Mouse (Mus musculus): ENCODE measurements around the gene Bcl2l11. TPM values are rescaled to one million over a fixed set of nuclear protein-coding genes. Genes with fewer than 3 reads are reported as not detected.

Bcl2l11 gene
- polyA plus RNA-seq, 1 experiment = 5.1 TPM

DNA sequence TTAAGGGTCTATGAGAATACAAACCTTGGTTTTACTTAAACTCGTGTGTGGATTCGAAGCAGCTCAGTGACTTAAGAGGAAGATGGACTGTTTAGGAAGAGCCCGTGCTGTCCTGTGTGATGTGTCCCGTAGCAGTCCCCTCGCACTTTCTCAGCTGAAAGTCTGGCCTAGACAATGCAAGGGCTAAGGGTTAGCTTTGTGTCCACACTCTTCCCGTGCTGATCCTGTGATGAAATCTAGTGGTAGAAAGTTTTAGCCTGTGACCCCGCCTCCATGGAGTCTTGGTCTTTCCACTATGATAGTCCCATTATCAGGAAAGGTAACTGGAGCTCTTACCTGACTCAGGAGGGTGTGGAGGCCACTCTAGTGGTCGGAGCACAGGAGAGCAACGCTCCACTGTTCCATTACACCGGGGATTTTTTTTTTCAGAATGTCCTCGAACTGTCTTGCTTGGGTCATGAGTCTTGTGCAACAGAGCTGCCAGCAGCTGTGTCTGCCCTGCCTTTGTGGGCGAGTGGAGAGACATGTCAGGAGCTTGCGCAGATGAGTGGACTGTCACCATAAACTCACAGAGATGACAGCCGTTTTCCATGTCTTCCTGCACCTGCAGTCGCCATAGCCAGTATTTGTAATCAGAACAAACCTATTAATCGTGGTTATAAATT is 11.1 kb downstream of the Bcl2l11 start:
- 80% methylated on average over 16 of the region's 16 CpGs for WGBS
- DNase-seq (ENCODE audit: low read depth, low spot score) = no peak

DNA sequence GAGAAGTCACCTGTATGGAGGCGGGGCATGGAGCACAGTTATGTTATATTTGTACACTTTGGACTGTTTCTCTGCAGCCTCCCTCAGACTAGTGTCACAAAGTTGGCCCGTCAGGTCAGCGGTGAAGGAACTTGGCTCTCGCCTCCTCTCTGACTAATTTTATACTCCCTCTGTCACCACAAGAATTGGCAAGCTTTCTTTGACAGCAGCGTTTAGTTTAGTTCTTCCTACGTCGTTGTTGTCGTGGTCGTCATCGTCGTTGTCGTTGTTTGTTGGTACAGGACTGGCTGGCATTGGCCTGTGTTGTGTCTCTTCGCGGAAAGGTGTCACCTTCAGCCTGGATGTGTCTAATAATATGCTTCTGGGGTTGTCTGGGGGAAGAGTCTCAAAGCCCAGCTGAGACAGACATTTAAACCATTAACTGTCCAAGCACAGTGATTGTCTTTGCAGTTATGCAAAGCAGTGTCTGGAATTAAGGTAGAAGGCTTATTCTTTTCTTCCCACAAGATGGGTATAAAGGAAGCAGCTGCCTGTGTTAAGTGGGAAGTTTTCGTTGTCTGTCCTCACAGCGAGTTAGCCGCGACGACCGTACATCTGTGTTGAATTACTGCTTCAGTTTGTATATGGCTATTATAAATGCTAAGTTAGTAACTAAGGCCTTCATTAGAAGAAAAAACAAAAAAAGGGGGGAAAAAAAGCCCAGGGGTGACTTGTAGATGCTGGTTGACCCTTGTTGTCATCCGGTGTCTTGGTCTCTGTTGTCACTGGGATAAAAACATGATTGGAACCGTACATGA is 11.8 kb downstream of the Bcl2l11 start:
- 81% methylated on average over 22 of the region's 22 CpGs for WGBS

DNA sequence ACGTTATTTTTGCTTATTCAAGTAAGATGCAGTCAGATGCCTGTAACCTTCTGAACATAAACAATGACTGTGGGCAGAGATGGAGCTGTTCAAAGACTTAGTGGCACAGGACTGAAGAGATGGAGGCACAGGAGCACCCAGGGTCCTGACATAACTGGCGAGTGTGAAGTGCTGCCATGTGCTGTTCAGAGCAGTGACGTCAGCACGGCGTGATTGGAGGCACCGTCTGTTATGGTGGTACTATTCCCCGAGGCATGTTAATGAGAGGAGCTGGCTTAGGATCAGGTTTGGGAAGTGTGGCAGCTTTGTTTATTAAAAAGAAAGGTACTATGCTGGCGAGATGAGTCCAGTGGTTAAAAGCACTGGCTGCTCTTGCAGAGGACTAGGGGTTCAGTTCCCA is 13.1 kb downstream of the Bcl2l11 start:
- 91% methylated on average over 8 of the region's 8 CpGs for WGBS
- no peak for DNase-seq (ENCODE audit: low read depth, low spot score)

More for the DNA sequence above, 11.8 kb downstream of the Bcl2l11 start:
- no peak for DNase-seq (ENCODE audit: low read depth, low spot score)

DNA sequence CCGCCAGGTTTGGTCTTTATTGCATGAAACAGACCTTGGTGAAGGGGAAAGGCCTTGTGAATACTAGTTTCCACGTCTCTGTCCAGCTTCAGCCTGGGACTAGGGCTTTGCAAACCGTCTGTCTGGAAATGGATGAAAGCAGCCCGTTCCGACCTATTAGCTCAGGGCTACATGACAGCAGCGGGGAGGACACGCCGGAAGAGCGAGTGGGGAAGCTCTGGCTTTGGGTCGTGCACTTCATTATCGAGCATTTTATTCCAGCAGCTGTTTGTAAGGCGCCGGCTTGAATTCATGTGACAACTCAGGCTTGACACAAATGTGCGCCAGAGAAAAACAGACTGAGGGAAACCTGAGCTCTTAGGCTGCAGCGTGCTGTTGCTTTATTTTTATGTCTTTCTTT is 13.9 kb downstream of the Bcl2l11 start:
- DNase-seq (ENCODE audit: low read depth, low spot score) = no peak

DNA sequence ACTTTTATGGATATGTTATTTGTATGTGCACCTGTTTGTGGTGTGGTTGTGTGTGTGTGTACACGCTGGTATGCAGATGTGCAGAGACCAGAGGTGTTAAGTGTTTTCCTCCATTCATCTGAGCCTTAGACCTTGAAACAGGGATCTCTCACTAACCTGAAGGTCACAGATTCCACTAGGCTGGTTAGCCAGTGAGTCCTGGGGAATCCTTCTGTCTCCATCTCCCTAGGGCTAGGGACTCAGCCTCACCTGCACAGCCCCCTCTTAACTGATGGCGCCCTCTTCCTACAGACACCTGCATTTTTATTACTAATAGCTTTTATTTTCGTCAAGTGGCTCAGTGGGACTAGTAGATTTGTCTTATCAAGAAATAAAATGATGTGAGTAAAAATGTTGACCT is 14.3 kb downstream of the Bcl2l11 start:
- 88% methylated on average over 3 of the region's 3 CpGs for WGBS
- DNase-seq (ENCODE audit: low read depth, low spot score) = no peak

More for the DNA sequence above, 13.9 kb downstream of the Bcl2l11 start:
- 81% methylated on average over 15 of the region's 15 CpGs for WGBS

DNA sequence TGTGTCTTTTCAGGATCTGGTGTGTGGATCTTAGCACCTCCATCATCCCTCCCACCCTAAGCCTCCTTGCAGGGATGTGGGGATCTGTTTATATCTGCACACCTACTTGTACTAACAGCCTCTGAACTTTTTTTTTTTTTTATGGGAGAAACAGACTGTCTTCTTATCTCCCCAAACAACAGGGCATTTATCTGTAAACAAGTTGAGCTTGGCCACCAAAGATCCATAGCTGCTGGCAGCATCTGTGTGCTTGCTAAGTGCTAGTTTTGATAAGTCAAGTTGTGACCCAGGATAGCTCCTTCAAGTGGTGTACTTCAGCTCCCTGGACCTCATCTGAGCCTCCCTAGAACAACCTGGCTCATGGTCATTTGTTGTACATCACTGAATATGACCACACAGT is 18.2 kb downstream of the Bcl2l11 start:
- DNase-seq (ENCODE audit: low read depth, low spot score) = no peak

DNA sequence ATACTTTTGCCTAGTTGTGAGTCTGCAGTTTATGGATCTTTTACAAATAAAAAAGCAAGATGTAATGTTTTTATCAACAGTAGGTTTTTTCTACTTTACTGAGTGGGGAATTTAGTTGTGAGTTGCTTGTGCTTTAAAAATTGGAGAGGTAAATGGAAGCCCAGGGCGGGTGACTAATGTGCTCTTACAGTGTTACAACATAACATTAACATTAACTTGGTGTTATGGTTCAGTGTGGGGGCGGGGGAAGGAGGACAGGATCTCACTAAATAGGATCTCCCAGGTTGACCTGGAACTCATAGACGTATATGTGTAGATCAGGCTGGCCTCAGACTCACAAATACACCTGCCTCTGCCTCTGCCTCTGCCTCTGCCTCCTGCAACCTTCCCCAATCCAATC is 19.6 kb downstream of the Bcl2l11 start:
- no peak for DNase-seq (ENCODE audit: low read depth, low spot score)
- WGBS = 63% methylated on average over 3 of the region's 3 CpGs

DNA sequence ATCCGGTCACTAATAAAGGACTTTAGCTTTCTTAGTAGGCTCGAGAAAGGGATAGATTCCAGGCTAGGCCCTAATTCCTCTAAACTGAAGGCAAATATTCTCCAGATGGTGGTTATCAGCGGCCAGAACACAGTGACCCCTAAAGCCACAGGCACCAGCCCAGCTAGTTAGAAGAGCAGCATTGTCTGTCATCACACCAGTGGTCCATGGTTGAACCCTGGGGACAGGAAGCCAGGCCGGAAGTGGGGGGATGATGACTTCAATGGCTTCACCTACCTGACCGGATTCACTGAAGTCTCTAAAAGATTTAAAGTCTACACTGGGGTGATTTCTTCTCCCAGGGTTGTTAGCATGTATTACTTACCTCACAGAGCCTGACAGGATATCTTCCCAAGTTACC is 23.8 kb downstream of the Bcl2l11 start:
- no peak for DNase-seq (ENCODE audit: low read depth, low spot score)

DNA sequence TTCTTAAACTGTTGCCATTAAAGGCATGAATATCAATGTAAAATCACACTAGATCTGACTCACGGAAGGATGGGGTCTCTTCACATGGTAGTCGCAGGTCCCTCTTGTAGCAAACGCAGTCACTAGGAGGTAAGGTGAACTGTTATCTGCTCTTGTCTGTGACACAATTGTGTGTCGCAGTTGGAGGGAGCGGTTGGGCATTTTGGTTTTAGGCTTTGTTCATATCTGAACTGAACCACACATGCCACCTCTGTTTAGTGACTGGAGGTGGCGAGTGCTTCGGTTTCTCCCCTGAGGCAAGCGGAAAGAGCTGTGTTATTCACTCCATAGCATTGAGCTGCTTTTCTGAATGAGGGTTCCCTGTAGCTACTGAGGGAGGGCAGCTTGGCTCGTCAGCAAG is 26.4 kb downstream of the Bcl2l11 start:
- WGBS = 94% methylated on average over 9 of the region's 9 CpGs
- no peak for DNase-seq (ENCODE audit: low read depth, low spot score)

More for the DNA sequence above, 23.8 kb downstream of the Bcl2l11 start:
- WGBS = 93% methylated on average over 5 of the region's 5 CpGs

DNA sequence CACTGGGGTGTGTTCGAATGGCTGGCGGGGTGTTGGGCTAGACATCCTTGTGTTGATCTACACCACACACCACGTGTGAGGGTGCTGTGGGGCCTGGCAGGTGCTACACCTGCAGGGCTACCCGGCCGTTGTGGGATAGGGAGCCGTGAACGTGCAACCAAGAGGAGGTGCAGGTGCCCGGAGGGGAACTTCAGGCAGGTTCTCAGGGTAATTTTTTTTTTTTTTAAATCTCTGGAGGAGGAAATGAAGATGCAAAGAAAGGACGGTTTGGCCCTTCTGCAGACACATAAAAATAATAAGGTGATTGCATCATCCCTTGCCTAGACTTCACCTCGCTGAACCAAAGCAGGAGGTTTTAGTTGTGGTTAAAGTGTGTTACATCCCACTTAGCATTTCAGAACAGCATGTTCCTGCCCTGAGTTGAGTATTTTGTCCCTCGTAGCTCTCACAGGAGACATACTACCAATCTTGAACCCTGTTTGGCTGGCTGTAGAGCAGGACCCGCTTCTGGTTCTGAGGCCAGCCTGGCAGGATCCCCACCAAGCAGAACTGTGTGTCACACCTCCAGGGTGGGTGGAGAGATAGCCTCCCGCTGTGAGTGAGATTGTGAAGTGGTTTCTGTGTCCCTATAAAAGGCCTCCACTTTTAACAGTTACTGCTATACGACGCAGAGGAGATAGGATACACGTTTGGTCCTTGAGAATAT is 27.2 kb downstream of the Bcl2l11 start:
- DNase-seq (ENCODE audit: low read depth, low spot score) = no peak

DNA sequence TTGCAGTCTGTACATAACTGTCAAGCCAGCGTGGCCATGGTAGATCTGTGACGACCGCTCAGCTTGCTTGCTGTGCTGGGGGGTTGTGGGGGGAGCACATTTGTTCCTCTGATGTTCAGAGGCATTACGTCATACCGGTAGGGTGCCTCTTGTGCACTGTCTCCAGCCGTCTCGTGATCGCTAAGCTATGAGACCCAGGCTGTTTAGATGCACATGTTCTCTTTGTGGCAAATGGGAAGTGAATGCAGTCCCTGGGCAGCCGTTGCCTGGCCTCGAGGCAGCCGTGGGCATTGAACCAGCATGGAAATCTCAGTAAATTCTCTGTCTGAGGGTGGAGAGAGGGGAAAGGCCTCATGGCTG is 27.7 kb downstream of the Bcl2l11 start:
- WGBS = 82% methylated on average over 11 of the region's 11 CpGs
- DNase-seq (ENCODE audit: low read depth, low spot score) = no peak

More for the DNA sequence above, 27.2 kb downstream of the Bcl2l11 start:
- 64% methylated on average over 16 of the region's 16 CpGs for WGBS

DNA sequence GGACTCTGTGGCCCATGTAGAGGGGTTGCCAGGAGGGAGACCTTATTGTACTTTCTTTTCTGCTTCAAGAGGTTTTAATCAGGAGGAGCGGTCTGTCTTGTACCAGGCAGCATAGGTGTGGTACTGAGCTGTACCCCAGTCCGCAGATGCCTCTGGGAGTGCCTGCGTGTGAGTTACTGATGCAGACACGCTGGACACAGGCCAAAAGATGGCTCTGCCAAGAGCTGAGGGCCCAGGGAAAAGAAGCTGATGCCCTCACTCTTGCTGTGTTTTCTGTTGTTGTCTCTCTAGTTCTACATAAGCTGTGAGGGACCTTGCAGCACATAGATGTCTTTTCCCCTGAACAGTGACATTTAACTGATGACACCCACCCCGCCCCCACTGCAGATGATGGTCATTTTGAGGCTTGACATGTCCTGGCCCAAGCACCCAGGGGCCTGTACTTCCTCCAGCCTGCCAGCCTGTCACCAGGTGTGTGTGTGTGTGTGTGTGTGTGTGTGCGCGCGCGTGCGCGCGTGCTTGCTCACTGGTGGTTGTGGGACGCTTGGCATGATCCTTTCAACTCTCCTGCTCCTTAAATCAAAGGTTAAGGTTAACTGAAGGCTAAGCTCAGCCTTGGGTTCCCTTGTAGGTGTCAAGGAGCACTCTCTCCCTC is 29.7 kb downstream of the Bcl2l11 start:
- WGBS = 89% methylated on average over 13 of the region's 13 CpGs
- no peak for DNase-seq (ENCODE audit: low read depth, low spot score)

DNA sequence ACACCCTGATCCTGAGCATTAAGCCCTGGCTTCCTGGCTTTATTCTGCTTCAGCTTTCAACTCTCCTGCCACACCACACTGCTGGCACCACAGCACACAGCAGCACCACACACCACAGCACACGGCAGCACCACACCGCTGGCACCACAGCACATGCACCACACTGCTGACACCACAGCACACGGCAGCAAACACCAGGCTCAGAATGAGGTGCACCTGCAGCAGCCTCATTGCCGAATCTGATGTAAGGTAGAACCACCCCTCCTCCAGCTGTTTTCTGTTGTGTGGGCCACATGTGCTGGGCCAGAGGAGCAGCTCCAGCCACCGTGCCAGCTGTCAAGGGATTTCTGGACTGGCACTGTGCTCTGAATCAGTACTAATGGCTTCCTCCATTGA is 30.2 kb downstream of the Bcl2l11 start:
- 82% methylated on average over 5 of the region's 5 CpGs for WGBS
- DNase-seq (ENCODE audit: low read depth, low spot score) = no peak

DNA sequence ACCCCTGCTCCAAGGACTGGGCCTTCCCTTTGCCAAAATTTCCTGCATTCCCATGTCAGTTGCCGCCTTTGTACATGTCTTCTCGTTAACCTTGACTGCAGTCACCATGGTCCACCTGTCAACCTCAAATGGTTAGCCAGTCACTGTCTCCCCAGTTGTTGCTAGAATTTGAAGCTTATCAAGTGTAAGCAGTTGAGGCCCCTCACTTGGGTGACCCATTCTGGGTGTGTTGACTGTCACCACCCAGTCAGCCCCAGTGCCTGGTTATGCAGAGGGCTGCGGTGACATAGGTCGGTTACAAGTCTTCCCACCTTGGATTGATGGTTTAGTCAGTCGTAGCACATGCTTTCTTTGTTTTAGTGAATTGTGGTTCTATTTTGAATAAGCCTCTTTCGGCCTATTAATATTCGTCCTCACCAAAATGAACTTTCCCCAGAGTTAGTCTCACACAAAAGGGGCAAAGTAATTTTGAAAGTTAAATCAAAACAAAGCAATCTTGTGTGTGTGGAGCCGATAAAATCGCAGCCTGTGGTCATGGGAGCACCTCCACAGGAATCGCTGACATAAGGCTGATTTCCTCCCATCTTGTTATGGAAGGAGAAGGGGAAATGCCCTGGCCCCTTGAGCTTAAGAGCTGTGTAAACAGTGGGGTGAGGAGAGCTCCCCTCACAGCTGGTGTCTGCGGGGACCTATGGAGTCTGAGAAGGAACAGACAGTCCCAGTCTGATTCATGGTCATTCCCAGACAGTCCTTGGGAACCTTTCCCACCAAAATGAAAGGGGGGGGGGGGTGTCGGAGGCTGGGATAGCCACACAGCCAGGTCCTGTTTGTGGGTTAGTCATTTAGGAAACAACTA is 30.9 kb downstream of the Bcl2l11 start:
- DNase-seq (ENCODE audit: low read depth, low spot score) = no peak
- WGBS = 77% methylated on average over 12 of the region's 12 CpGs

DNA sequence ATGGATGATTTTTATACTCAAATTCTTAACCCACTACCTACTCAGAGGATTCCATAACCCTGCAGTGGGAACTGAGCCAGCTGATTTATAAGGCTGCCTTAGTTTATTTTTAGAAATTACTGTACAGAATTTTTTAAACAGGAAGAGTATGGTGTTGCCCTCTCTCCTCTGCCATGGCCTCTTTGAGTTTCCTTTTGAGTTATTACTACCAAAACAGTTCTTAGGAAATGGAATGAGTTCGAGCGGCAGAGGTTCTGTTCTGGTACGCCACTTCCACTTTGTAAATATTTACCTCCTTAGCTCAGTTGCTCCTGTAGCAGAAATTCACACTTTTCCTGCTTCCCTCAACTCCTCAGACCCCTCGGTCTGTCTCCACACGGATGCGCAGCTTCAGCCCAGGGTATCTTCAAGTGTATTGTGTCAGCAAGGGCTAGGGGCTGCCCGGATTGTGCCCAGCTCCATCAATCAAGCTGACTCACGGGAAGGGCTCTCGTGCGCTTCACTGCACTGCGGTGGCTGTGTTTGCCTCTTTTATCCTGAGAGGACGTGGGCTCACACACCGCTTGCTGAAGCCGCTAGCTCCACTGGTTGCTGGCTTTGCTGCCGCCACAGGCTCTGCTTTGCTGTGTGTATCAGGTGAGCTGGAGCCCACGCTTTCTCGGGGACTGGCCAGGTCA is 33.0 kb downstream of the Bcl2l11 start:
- no peak for DNase-seq (ENCODE audit: low read depth, low spot score)
- 79% methylated on average over 17 of the region's 17 CpGs for WGBS

DNA sequence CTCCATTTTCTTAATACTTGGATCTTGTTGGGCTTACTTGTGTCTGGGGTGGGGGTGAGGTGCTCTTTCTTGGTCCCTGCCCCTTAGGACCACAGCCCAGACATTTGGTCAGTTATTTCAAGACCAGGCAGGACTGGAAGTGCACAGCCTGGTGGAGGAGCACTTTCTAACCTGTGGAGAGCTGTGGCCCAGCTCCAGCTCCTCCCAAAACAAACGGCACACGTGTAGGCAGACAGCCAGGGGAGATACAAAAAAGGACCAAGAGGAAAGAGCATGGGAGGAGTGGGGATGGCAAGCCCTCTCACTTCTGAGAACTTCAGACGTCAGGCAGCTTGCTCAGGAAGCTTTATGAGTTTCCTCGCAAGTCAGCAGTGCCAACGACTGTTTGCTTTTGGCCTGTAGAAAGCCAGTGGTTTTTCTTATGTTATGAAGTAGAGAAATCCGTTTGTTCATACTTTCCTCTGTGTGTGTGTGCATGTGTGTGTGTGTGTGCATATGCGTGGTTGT is 33.8 kb downstream of the Bcl2l11 start:
- 40% methylated on average over 7 of the region's 7 CpGs for WGBS
- DNase-seq (ENCODE audit: low read depth, low spot score) = no peak

DNA sequence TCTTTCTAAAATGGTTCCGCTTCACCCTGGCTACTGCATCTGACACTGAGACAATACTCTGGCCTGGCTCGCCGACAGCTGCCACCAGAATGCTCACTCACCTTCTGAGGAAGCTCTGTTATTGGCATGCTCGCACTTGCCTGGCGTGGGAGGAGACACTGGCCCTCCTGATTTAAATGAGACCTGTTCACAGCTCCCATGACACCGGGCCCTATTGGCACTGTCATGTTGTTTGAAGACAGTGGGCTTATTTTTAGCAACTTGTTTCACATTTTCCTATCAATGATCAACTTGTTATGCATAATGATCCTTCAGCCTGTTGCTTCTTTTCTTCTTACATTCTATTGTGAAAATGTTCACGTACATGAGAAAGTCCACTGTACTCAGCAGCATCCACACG is 37.3 kb downstream of the Bcl2l11 start:
- no peak for DNase-seq (ENCODE audit: low read depth, low spot score)
- WGBS = 83% methylated on average over 8 of the region's 8 CpGs

DNA sequence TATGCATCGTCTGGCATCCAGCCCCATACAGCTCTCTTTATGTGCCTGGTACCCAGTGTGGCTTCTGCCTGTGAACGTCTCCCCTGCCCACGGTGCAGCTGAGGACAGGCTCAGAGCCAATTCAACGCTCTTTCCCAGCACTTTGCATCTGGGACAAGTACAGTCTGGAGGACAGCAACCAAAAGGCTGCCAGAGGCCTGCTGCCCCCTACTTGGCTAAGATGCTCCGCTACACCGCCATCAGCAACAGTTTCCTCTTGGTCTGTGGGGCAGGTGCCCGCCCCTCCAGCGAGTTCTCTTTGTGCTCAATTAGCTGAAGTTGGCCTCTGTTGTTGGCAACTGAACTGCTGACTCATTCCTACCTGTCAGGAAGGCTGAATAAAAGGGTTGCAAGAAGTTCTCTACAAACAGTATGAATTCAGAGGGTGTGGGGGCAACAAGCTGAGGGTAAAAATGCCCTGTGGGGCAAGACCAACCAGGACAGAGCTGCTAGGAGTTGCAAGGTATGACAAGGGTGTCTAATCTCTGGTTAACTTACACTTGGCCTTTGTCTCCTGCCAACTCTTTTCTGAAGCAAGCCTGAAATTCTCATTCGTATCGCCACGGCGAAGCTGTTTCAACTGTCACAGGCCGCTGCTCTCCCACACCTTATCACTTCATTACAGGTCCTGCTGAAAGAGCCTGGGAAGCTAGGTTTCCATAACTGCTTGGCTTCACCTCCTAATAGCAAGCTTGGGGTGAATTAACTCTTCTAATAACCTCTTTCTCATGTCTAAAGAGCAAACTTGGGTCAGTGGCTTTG is 41.0 kb downstream of the Bcl2l11 start:
- 64% methylated on average over 13 of the region's 13 CpGs for WGBS
- no peak for DNase-seq (ENCODE audit: low read depth, low spot score)
